In genomic region chr5:88364768-88365167, GRCm38 (mm10) we compare ENCODE assay signal across 9 mouse cellular contexts. TPM values are rescaled to one million over a fixed set of nuclear protein-coding genes. Genes with fewer than 3 reads are reported as not detected.
DNase-seq lines count a peak whose midpoint lies in the region; ATAC-seq and TF ChIP-seq lines count a peak whose summit lies in the region.
"Had no signal": no experiment of that assay in that cellular context is flagged by ENCODE, and none has a peak within 500 bp of the region (broad histone marks: within the 10 kb centered on the region; RNA-seq: fewer than 3 reads in every experiment).

No protein-coding gene starts in this region.

- no peak overlapping the region for H3K27ac ChIP-seq in intestine, embryonic 14.5 days (ENCODE audit: low read depth)
- H3K27ac ChIP-seq in intestine, embryonic 16.5 days (ENCODE audit: low read length): no peak overlapping the region

- no peak overlapping the region for H3K9ac ChIP-seq in intestine, embryonic 14.5 days (ENCODE audit: low read length)
- H3K9ac ChIP-seq in intestine, embryonic 16.5 days (ENCODE audit: low read depth, low read length): no peak overlapping the region

- H3K4me3 ChIP-seq in intestine, embryonic 14.5 days (ENCODE audit: low read depth, low read length): no peak overlapping the region
- no peak overlapping the region for H3K4me3 ChIP-seq in intestine, embryonic 16.5 days (ENCODE audit: low read length)
- H3K4me3 ChIP-seq in E14TG2a.4 (replicated peaks; ENCODE audit: low read length): no peak overlapping the region
- H3K4me3 ChIP-seq: erythroblast, embryonic 14.5 days had no signal

- peak; percentile 58 for DNase-seq in intestine, embryonic 14.5 days (ENCODE audit: low spot score)
- peak; percentile 14 for DNase-seq in adrenal gland, postnatal 25 days
- DNase-seq in left cerebral cortex, postnatal 14 days (ENCODE audit: low spot score in 2 of 2): peak; percentile 40 to 65
- peak; percentile 4 for DNase-seq in right cerebral cortex, postnatal 25 days
- no peak for DNase-seq in spleen, postnatal 36 days (ENCODE audit: low spot score in 2 of 2)

- H3K36me3 ChIP-seq in intestine, embryonic 14.5 days (ENCODE audit: control insufficient read depth, insufficient read depth, low read length): no peaks in the 10 kb centered on the region
- no peaks in the 10 kb centered on the region for H3K36me3 ChIP-seq in intestine, embryonic 16.5 days (ENCODE audit: control insufficient read depth, insufficient read depth, low read length)
- H3K36me3 ChIP-seq in E14TG2a.4 (ENCODE audit: insufficient read depth, low read length): no peaks in the 10 kb centered on the region

- no peaks in the 10 kb centered on the region for H3K27me3 ChIP-seq in intestine, embryonic 14.5 days (replicated peaks; ENCODE audit: control insufficient read depth, insufficient read depth, low read length)
- no peaks in the 10 kb centered on the region for H3K27me3 ChIP-seq in intestine, embryonic 16.5 days (replicated peaks; ENCODE audit: control insufficient read depth, insufficient read depth, low read length)
- no peaks in the 10 kb centered on the region for H3K27me3 ChIP-seq in E14TG2a.4 (ENCODE audit: insufficient read depth, low read length)

- H3K4me2 ChIP-seq in intestine, embryonic 14.5 days (ENCODE audit: low read length): no peak overlapping the region
- H3K4me2 ChIP-seq in intestine, embryonic 16.5 days (ENCODE audit: low read depth, low read length): no peak overlapping the region

- no peak for ATAC-seq in intestine, embryonic 14.5 days (replicated peaks; ENCODE audit: low FRiP score, low TSS enrichment, low read depth)
- no peak for ATAC-seq in intestine, embryonic 16.5 days
- peak; percentile 65 for ATAC-seq in granulocyte monocyte progenitor cell, adult 5-6 weeks (replicated peaks; ENCODE audit: poor library complexity, severe bottlenecking)

- TF ChIP-seq CTCF in E14TG2a.4 (conservative IDR thresholded peaks at IDR 0.05; ENCODE audit: low read length): peak; percentile 92

- intact Hi-C loops in left cerebral cortex, postnatal 14 days (cut with DNase I): no loop called here

- no peaks in the 10 kb centered on the region for H3K4me1 ChIP-seq in intestine, embryonic 14.5 days (replicated peaks; ENCODE audit: control insufficient read depth, insufficient read depth, low read length)
- H3K4me1 ChIP-seq in intestine, embryonic 16.5 days (ENCODE audit: control insufficient read depth, insufficient read depth, low read length): no peaks in the 10 kb centered on the region
- H3K4me1 ChIP-seq in E14TG2a.4 (replicated peaks; ENCODE audit: low read depth, low read length): no peaks in the 10 kb centered on the region

- WGBS in intestine, embryonic 14.5 days: 1% methylated on average over 5 of the region's 5 CpGs
- under 1% methylated on average over 5 of the region's 5 CpGs for WGBS in intestine, embryonic 16.5 days

- no peaks in the 10 kb centered on the region for H3K9me3 ChIP-seq in intestine, embryonic 14.5 days (ENCODE audit: control insufficient read depth, low read length)
- H3K9me3 ChIP-seq in intestine, embryonic 16.5 days (ENCODE audit: control insufficient read depth, low read length): no peaks in the 10 kb centered on the region
- peaks cover 7% of the 10 kb centered on the region; the same call in 1 of the 2 replicates for H3K9me3 ChIP-seq in E14TG2a.4 (ENCODE audit: low read length)

RNA-seq across cellular contexts. Expression of gene Amtn, which starts 11.1 kb away (rescaled TPM):
- polyA plus RNA-seq in intestine, embryonic 14.5 days (2014; fragmentation: Nextera tagmentation; extraction: Ambion mirVana): not detected in 2 replicates
- polyA plus RNA-seq in intestine, embryonic 16.5 days (2015; fragmentation: Nextera tagmentation; extraction: Ambion mirVana): not detected in 2 replicates
- total RNA-seq in adrenal gland, postnatal 25 days (2021): not detected in 2 replicates
- total RNA-seq in granulocyte monocyte progenitor cell, adult 5-6 weeks (2014; fragmentation: Nextera tagmentation): not detected in 2 replicates
- total RNA-seq in granulocyte monocyte progenitor cell, adult 5-6 weeks (2017): not detected in 2 replicates
- total RNA-seq in left cerebral cortex, postnatal 14 days (2021): not detected
- polyA plus RNA-seq: erythroblast, embryonic 14.5 days had no signal

RNA-seq across cellular contexts. Expression of gene Prol1, which starts 47.7 kb away (rescaled TPM):
- not detected in 2 replicates for polyA plus RNA-seq in intestine, embryonic 14.5 days (2014; fragmentation: Nextera tagmentation; extraction: Ambion mirVana)
- not detected in 2 replicates for polyA plus RNA-seq in intestine, embryonic 16.5 days (2015; fragmentation: Nextera tagmentation; extraction: Ambion mirVana)
- total RNA-seq in adrenal gland, postnatal 25 days (2021): not detected in 2 replicates
- not detected in 2 replicates for total RNA-seq in granulocyte monocyte progenitor cell, adult 5-6 weeks (2014; fragmentation: Nextera tagmentation)
- not detected in 2 replicates for total RNA-seq in granulocyte monocyte progenitor cell, adult 5-6 weeks (2017)
- not detected for total RNA-seq in left cerebral cortex, postnatal 14 days (2021)
- polyA plus RNA-seq: erythroblast, embryonic 14.5 days had no signal

Comparison
In these comparisons a context has a peak if more than half of its experiments do, and no peak if none do; other contexts are left out.
1. DNase-seq: peak in intestine, embryonic 14.5 days (single experiment), adrenal gland, postnatal 25 days (single experiment), left cerebral cortex, postnatal 14 days (2 of 2) and right cerebral cortex, postnatal 25 days (single experiment); none in spleen, postnatal 36 days (0 of 2).